Mouse (Mus musculus) heart, postnatal 0 days (tissue): ENCODE data around the gene Spcs3. TPM values are rescaled to one million over a fixed set of nuclear protein-coding genes. Genes with fewer than 3 reads are reported as not detected.

Experiments
- ATAC-seq: fragments of 200-750 bp; cut with Nextera tagmentation; 2 replicates; pipeline ENCODE4 v1.8.0; 2017; ENCODE audit warnings: low read depth, moderate number of reproducible peaks, moderate library complexity; ENCODE audit not compliant: insufficient read depth
- DNase-seq: peaks from one replicate; pipeline ENCODE4 v3.0.0-alpha.2; 2016; ENCODE audit warnings: low spot score
- H3K27ac ChIP-seq: fragments of 300-500 bp; sonication (generic); 2 replicates; pipeline ENCODE4 v1.5.1; 2014; ENCODE audit warnings: low read depth, mild to moderate bottlenecking
- H3K27me3 ChIP-seq: fragments of 300-500 bp; sonication (generic); 2 replicates; pipeline ENCODE4 v1.6.1; 2014; ENCODE audit warnings: low read length, mixed read lengths; ENCODE audit not compliant: control insufficient read depth, insufficient read depth
- H3K36me3 ChIP-seq: fragments of 300-500 bp; sonication (generic); replicated peaks from 2 replicates; pipeline ENCODE4 v1.6.1; 2014; ENCODE audit warnings: low read length, mixed read lengths; ENCODE audit not compliant: control insufficient read depth, insufficient read depth
- H3K4me1 ChIP-seq: fragments of 300-500 bp; sonication (generic); 2 replicates; pipeline ENCODE4 v1.6.1; 2014; ENCODE audit warnings: antibody characterized with exemption; ENCODE audit not compliant: control insufficient read depth, insufficient read depth
- H3K4me2 ChIP-seq: fragments of 300-500 bp; sonication (generic); 2 replicates; pipeline ENCODE4 v1.6.1; 2014; ENCODE audit warnings: low read depth, mild to moderate bottlenecking, low read length, moderate library complexity
- H3K4me3 ChIP-seq: fragments of 300-500 bp; sonication (generic); 2 replicates; pipeline ENCODE4 v1.5.1; 2014; ENCODE audit warnings: low read depth, low read length
- H3K9ac ChIP-seq: fragments of 300-500 bp; sonication (generic); replicated peaks from 2 replicates; pipeline ENCODE4 v1.6.1; 2014; ENCODE audit warnings: low read depth, low read length, mixed read lengths
- H3K9me3 ChIP-seq: fragments of 300-500 bp; sonication (generic); replicated peaks from 2 replicates; pipeline ENCODE4 v1.6.1; 2016; ENCODE audit warnings: low read length; ENCODE audit not compliant: control insufficient read depth
- CTCF ChIP-seq: IDR thresholded peaks from 2 replicates; pipeline ENCODE4 v1.5.1; 2016; ENCODE audit warnings: antibody characterized with exemption, control low read depth, low read depth
- EP300 ChIP-seq: IDR thresholded peaks from 2 replicates; pipeline ENCODE4 v1.6.1; 2016; ENCODE audit warnings: antibody characterized with exemption, low read depth
- WGBS: fragments of 180-500 bp; shearing (Covaris S2); extraction: QIAGEN DNeasy Blood & Tissue Kit; methylation state at CpG from one replicate; pipeline ENCODE4 v1.1.7; 2014; 5-methylcytosine and 5-hydroxymethylcytosine counted together
- polyA plus RNA-seq: library from polyadenylated mRNA; unstranded; fragments of >200 nt; fragmentation: Nextera tagmentation; extraction: Ambion mirVana; gene quantifications from 2 replicates; pipeline ENCODE4 v1.2.1, GENCODE M21; 2015
- total RNA-seq: library from RNA; depleted of rRNA; stranded (reverse); fragments of >200 nt; gene quantifications from 2 replicates; pipeline ENCODE4 v1.2.3, GENCODE M21; 2014; ENCODE audit warnings: low replicate concordance; rRNA removed

The Spcs3 gene
- 24.8 and 36.7 TPM in 2 replicates for total RNA-seq
- 32.7 and 36.2 TPM in 2 replicates for polyA plus RNA-seq

DNA sequence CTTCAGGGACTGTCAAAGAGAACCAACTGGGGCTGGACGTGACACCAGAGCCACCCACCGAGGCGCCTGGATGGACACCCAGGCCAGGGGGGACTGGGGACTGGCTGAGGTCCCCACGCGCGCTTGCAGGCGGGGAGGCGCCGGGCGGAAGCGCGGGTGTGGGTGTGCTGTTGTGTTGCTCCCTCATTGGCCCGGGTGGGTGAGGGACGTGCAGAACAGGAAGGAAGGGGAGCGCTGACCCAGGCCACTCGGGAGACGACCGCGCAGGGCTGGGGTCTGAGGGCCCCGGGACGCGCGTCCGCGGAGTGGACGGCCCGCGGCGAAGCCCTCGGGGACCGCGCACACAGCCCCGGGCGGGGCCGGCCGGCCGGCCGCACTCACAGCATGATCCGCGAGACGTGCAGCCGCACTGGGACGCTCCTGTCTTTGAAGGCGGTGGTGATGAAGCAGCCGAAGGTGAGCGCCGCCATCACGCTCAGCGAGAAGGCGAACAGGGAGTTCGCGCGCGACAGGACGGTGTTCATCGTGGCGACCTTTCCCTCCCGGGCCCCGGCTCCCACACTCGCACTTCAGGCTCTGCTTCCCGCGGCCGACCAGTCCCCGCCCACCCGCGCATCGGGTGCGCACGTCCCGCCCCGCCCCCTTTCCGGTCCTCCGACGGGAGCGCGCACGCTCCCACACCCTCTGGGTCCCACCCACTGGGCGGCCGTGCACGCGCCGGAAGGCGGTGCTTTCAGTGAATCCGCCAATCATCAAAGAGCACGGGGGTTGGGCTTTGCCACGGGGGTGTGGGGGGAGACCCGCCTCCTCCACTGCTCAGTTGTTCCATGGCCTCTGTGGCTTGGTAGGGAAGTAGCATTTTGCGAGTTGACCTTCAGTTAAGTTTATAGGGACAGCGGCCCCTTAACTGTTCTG is at the start of gene Spcs3, which contains the start of gene Asb5:
Gene Spcs3, minus strand, starts transcription at position 617 of the 915 bp plus-strand sequence.
Gene Asb5, plus strand, starts transcription at position 199 of the 915 bp plus-strand sequence.
- TF ChIP-seq EP300 (peak; percentile 27; the same call in 1 of the 2 replicates), CTCF (no peak)
- WGBS: under 1% methylated on average over 85 of the region's 89 CpGs
- H3K27me3 ChIP-seq: no peaks in the 10 kb centered on the region

DNA sequence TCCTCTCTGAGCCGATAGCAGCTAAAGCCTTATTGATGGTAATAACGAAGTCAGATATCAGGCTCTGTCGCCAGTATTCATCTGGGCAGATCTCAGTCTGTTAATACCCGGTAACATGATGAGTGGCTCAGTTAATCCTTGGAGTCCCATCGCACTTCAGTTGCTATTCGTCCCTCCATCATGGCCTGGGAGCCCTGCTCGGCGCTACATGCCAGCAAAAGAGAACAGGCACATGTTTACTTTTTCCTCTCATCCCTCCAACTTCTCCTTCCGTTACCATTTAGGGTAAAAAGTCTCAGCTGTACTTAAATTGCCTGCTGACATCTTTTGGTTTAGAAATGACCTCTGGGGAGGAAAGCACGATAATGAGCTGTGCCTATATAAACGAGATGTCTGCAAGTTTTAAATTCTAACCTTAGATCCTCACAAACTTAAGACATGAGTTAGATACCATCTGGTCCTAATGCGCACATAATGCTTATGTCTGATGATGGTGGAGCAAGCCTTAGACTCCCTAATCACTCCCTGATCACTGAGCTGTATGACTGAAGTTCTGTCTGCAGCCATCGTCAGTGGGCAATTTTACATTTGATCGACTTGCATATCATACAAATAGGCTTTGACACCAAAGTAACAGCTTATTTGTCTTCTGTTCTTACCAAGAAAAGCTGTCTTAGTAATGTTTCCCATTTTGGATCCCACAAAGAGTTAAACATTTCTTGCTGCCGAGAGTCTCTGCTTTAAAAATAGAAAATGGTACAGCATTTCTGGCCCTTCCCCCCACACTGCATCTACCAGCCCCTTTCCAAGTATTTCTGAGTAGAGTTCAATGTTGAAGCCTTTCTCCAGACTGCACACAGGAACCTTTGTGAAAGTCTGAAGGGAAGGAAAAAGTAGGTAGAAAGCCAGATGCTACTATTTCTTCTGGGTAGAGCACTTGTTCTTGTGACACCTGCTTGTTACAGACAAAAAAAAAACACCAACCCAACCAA is 41.1 kb upstream of the Spcs3 start:
- no peak for TF ChIP-seq CTCF
- no peak for TF ChIP-seq EP300
- Histone ChIP-seq H3K9me3 (no peaks in the 10 kb centered on the region), H3K27me3 (no peaks in the 10 kb centered on the region), H3K4me2 (peak overlapping the region; percentile 51), H3K36me3 (no peaks in the 10 kb centered on the region), H3K27ac (peak overlapping the region; percentile 90), H3K4me1 (peaks cover 15% of the 10 kb centered on the region), H3K9ac (peak overlapping the region; percentile 46; the same call in 1 of the 2 replicates), H3K4me3 (peak overlapping the region; percentile 28)
- ATAC-seq: peak; percentile 84
- peak; percentile 76 for DNase-seq
- WGBS: 58% methylated on average over 15 of the region's 15 CpGs

More for the DNA sequence above, at the start of gene Spcs3, which contains the start of gene Asb5:
- Histone ChIP-seq H3K4me2 (peak within 1 kb of the TSS; percentile 78), H3K27ac (peak within 1 kb of the TSS; percentile 92), H3K4me3 (peak within 1 kb of the TSS; percentile 93), H3K36me3 (no peaks in the 10 kb centered on the region; the same call in none of the 2 replicates), H3K4me1 (peaks cover 9% of the 10 kb centered on the region; the same call in 1 of the 2 replicates), H3K9ac (peak within 1 kb of the TSS; percentile 77), H3K9me3 (no peaks in the 10 kb centered on the region)
- peak; percentile 93 for DNase-seq
- peak; percentile 95 for ATAC-seq

DNA sequence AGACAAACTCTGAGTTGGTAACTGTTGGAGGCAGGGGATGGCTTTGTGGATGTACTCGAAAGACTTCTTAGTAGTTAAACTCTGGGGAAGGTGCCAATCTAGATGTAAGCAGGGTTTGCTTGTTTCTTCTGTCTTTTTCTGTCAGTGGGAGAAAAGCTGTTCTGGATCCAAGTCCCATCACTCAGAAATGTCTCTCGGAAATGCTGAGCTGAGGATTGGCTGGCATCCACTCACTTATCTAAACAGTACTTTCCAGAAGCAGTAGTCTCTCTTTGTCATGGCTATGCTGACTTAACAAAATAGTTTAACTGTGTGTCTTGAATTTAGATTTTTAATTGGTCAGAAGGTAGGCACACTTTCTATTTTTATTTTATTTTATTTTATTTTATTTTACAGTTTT is 37.4 kb upstream of the Spcs3 start:
- H3K9me3 ChIP-seq: no peaks in the 10 kb centered on the region
- TF ChIP-seq CTCF: no peak
- TF ChIP-seq EP300: no peak
- no peaks in the 10 kb centered on the region for H3K27me3 ChIP-seq
- WGBS: 34% methylated on average over 2 of the region's 2 CpGs
- H3K4me3 ChIP-seq: no peak overlapping the region
- H3K9ac ChIP-seq: no peak overlapping the region
- no peak overlapping the region for H3K27ac ChIP-seq
- DNase-seq (peak; percentile 21), ATAC-seq (no peak)
- H3K4me1 ChIP-seq: peaks cover 17% of the 10 kb centered on the region
- H3K36me3 ChIP-seq: no peaks in the 10 kb centered on the region
- no peak overlapping the region for H3K4me2 ChIP-seq

DNA sequence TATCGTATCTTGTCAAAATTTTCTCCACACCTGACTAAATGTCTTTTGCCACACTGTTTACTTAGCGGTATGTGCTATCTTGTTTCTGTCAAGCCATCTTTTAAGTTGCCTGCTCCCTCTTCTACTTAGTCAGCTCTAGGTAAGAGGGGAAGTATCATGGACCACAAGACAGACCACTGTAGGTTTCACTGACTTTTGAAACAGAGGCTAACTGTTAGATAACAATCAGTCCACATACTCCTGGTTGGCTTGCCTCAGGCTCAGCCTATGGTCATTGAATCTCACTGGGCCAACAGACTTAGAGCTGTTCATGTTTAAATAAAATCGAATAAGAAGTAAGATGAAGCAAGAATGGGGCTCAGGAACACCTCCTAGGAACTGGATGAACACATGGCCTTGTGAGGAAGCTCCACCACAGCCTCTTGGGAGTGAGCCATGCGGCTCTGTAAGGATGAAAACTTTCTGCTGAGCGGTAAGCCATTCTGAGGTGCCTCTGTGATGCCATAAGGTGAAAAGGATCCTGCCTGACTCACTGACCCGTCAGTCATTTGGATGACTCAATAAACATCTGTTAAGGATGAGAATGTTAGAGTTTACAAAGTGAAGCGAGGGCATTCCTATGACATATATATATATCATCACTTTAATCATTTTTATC is 35.9 kb upstream of the Spcs3 start:
- DNase-seq: no peak

More for the DNA sequence above, 35.9 kb upstream of the Spcs3 start:
- ATAC-seq: no peak
- Histone ChIP-seq H3K4me2 (no peak overlapping the region), H3K27me3 (no peaks in the 10 kb centered on the region), H3K27ac (no peak overlapping the region), H3K4me3 (no peak overlapping the region), H3K9me3 (no peaks in the 10 kb centered on the region), H3K36me3 (no peaks in the 10 kb centered on the region), H3K4me1 (peaks cover 17% of the 10 kb centered on the region), H3K9ac (no peak overlapping the region)
- whole genome bisulfite sequencing: 86% methylated on average over 7 of the region's 7 CpGs
- TF ChIP-seq EP300 (no peak), CTCF (no peak)
